Mouse (Mus musculus) thymus, adult 18-20 months (tissue): Measurements from ENCODE around the gene Hsd17b12.
A peak's percentile ranks its signal among the peaks of the same experiment; 100 is the strongest.

Source experiments
- DNase-seq, 2 experiments: peaks; one replicate each; pipeline ENCODE4 v3.0.0; 2022; ENCODE audit warnings: mixed read lengths in 2 of 2

Hsd17b12 gene

DNA sequence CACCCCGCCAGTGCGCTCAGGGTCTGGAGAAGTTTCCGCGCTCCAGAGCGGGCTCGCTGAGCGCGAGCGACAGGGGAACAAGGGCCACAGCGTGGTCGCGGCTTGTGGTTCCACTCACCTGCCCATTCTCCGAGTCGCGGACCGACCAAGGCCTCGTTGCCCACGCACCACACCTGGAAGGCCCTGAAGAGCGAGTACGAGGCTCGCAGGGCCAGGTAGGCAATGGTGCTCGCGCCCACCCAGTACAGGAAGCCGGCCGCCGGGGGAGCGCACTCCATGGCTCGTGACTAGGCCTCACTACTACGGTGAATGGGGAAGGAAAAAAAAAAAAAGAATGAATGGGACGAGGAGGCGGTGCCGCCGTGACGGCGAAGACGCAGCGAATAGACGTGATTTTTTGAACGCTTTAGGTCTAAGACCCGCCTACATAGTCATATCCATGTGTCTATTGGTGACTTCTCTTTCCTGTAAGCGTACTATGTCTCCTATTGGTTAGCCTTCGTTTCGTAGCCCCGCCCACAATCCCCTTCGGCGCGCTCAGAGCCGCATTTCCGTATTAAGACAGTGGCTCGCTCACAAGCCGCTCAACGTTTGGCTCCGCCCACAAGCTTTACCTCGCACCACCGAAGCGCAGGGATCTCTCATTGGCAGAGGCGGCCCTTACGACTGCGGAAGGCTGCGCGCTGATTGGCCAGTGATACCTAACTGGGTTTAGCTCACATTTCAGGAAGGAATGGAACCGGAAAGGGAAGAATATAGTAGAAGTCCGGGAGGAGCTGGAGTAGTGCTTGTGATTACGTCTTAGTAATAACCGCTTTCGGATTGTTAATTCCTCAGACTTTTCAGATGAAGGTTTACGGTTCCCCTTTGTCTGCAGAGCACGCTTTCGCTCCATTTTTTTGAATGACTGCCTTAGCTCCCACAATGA, at the start of gene Hsd17b12:
TSS of gene Hsd17b12 (minus strand) at position 373 of the 928 bp plus-strand sequence.
- DNase-seq: peak; percentile 99 to 100

DNA sequence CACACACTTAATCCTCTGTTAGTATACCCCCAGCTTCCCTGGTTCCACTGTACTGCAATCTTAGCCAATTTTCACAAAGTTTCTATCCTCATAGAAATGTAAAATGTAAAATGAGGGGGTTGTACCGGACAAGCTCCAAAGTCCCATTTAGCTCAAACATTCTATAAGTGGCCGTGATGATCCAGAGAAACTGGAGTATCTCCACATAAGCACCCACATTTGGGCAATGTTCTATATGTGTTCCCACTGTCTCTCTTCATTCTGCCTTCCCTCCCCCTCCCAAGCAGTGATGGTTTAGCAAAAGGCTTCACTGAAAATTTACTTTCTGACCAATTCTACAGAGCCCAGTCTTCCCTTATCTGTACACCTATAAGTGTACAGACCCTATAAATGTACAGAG, 27.1 kb upstream of the Hsd17b12 start:
- no peak for DNase-seq

DNA sequence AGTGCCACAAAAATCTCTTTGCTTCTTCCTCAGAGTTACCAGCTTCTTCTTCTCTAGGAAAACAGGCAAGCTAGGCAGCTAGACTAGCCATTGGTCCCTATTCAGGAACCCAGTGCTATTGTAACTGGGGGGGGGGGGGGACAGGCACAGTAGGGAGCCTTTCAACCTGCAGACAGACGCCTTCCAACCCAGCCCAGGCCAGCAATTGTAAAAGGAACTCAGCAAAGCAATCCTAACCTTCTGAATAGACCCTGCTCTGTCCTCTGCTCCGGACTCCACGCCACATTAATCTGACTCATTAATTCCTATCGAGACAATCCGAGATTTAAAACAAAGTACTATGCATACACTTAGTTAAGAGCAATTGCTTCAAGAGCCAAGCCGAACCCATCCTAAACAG, 26.4 kb upstream of the Hsd17b12 start:
- no peak for DNase-seq

DNA sequence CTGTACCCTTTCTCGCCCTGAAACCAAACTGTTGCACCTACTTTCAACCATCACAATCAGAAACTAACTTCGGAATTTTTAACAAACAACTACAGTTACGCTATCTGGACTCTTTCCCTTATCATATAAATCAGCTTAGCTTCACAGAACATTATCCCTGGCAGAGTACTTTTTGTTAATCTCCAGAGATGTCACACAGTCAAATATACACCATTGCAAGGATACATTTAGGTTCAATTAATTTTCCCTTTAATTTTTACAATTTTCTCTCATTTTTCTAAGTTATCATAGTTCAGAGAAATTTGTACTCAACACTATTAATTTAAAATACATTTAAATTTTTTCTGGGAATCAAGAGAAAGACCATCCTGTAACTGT, 21.3 kb upstream of the Hsd17b12 start:
- DNase-seq: no peak

DNA sequence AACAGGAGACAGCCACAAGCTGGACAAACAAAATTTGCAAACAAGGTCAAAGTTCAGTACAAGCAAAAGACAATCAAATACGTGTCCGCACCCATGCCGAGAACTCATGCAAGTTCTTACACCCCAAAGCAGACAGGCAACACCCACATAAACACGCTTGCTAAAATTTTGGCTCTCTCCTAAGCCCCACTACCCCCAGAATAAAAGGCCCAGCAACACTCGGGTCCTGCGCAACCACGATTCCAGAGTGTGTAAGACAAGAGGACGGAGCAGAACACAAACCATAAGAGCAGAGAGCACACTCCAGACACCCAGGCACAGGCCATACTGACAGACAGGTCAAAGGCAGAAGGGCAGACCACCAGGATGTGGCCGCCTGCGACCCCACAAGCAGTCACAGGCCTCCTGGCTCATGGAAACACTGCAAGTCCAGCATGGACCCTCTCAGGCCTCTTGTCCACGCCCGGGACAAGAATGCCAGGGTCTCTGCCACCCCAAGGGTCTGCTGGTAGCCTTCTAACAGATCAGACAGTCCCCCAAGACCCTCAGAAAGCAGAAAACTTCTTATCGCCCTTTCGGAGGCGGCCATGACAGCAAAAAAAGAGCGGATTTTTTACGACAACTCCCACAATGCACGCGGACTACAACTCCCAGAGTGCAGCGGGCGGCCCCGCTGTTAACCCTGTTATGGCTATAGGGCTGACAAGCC, 20.7 kb upstream of the Hsd17b12 start:
- peak; percentile 63 to 77 for DNase-seq

DNA sequence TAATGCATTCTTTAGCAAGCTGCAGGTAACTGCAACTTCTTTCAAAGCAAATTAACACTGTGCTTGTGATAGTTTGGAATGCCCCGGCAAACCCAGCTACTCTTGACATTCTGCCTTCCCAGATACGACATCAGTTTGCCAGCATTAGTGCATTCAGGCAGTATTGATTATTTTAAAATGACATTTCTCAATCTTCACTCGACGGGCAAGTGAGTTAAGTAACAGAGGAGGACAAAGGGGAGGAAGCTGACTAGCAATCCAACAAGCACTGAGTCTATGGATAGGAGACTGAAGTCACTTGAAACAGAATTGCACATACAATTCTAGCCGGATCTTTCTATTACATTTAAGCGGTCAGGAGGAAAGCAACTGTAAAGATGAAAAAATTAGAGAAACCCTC, 19.5 kb upstream of the Hsd17b12 start:
- DNase-seq: no peak

DNA sequence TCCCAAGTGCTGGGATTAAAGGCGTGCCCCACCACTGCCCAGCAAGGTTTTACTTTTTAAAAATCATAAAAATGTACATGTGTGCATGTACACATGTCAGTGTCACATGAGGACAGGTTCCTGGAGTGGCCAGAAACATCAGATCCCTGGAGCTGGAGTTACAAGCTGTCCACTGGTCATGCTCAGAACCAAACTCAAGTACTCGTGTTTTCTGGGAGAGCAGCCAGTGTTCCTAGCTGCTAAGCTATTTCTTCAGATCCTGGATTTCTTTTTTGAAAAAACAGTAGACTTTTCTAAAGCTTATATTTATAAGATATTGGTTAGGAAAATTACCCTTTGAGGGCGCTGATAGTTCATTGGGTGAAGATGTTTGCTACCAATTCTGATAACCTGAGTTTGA, 18.6 kb upstream of the Hsd17b12 start:
- DNase-seq: no peak

DNA sequence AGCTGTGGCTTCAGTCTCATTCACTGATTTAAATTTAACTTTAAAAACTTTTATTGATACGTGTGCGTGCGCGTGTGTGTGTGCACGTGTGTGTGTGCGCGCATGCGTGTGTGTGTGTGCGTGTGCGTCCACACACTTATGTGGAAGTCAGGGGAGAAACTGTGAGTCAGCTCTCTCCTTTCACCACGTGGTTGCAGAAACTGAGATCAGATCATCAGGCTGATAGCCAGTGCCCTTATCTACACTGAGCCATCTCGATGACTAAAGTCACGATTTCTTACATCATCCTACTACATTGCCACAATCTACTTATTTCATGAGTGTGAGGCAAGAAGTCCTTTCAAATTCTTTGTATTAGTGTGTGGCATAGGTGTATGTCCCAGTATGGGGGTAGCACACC, 15.8 kb upstream of the Hsd17b12 start:
- no peak for DNase-seq

DNA sequence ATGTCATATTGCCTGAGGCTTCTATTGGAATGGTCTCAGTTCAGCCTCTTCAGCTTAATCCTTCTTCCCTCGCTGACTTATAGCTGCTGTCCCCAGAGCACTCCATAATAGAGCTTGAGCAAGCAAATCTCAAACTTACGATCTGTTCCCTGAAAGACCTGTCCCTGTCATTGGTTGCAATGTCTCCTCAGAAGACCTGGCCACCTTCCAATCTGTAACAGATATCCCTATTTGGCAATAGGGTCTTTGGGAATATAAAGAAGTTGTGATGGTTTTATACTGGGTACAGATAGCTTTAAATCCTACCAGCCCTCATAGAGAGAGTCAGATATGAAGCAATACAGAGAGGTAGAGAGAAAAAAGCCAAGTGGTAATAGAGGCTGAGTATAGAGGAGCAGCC, 5.4 kb upstream of the Hsd17b12 start:
- no peak for DNase-seq

DNA sequence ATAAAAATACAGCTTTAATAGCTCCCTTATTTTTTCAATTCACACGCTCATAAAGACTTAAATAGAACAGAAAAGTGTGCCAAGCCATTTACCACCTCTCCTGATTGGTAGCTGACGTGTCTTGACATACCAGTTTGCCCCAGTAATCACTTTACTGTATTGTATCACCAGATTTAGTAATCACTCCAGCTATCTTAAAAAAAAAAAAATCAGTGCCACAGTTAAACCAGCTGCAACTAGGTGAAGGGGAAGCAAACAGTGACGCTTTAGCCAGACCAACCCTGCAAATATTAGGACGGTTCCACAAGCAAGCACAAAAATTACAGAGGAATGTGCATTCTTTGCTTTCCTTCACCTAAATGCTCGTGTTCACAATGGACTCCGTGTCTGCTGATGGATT, 4.4 kb upstream of the Hsd17b12 start:
- no peak for DNase-seq

DNA sequence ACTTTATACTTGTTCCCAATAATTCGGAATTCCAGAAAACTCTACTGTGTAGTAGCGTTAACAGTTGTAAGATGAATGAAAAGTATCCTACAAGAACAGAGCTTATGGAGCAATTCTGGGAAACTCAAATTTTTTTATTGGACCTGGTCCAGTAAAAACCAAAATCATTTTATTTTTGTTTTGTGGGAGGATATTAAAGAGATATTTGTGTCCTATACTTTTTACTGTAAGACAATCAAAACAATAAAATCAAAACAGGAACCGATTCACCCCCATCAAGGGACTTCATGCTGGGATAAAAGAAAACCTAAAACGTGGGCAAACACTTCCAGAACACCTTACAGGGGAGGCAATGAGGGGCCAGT, 738 bp upstream of the Hsd17b12 start:
- no peak for DNase-seq

DNA sequence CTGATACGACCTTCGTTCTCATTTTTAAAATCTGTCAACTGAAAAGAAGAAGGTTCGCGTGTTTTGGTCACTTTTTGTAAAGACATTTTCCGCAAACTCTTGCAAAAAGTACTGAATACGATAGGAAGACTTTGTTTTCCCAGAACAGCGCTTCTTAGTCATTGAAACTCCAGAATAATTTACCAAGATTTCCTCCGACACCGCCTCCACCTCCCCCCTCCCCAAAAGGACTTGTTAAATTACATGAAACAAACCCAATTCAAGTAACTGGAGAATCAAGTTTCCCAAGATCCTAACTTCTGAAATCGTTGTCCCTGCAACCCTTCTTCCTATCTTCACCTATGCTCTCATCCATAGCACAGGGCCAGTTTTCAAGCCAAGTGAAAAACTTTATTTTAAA, 713 bp downstream of the Hsd17b12 start:
- DNase-seq: no peak

DNA sequence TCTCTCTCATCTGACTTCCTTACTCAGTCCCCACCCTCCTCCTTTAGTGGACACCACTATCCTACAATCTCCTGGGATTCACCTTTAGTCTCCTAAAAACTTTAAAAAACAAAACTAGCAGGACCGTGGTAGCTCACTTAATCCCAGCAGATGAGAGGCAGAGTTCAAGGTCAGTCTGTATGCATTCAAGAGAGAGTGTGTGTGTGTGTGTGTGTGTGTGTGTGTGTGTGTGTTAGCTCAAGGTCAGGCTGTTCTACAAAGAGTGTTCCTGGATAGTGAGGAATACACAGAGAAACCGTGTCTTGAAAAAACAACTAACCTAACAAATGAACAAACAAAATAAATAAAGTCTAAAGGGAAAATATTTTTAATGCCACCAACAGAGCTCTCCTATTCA, 12.6 kb downstream of the Hsd17b12 start:
- no peak for DNase-seq

DNA sequence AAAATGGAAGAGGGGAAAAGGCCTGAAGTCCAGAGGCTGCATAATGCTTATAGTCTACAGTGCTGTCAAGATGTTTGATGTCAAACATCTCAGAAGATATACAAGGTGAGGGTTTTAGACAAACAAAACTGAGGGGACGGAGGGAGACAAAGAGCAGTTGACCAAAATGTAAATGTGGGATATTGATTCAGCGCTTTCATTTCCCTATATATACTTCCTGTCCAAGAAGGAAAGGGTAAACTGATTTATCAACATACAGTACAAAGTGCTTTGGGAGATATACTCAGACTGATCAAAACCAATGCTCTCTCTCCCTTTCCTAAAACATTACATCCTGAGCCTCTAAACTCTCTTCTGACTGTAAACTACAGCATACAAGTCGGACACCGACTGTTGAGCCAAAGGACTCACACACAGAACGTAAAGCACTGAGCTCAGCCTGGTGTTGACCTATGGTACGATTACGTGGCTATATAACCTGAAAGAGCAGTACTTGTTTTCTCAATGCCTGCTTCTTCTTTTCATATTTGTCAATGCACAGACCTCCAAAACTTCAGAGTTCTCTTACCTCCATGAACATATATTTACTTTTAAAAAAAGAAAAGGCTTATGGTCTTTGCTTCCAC, 13.1 kb downstream of the Hsd17b12 start:
- no peak for DNase-seq

DNA sequence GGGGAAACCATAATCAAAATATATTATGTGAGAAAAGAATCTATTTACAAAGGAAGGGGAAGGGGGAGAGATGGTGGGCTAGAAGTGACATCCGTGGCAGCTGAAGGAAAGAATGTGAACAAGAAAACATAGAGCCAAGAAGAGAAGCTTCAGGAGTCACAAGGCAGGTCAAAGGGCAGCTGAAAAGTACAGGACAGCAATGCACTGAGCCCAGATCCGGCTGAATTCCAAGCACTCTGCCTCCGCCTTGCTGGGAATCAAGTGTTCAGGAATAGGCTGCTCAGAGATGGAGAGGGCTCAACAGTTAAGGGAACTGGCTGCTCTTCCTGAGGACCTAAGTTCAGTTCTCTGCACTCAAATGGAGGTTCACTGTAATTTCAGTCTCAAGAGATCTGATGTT, 16.5 kb downstream of the Hsd17b12 start:
- DNase-seq: no peak

DNA sequence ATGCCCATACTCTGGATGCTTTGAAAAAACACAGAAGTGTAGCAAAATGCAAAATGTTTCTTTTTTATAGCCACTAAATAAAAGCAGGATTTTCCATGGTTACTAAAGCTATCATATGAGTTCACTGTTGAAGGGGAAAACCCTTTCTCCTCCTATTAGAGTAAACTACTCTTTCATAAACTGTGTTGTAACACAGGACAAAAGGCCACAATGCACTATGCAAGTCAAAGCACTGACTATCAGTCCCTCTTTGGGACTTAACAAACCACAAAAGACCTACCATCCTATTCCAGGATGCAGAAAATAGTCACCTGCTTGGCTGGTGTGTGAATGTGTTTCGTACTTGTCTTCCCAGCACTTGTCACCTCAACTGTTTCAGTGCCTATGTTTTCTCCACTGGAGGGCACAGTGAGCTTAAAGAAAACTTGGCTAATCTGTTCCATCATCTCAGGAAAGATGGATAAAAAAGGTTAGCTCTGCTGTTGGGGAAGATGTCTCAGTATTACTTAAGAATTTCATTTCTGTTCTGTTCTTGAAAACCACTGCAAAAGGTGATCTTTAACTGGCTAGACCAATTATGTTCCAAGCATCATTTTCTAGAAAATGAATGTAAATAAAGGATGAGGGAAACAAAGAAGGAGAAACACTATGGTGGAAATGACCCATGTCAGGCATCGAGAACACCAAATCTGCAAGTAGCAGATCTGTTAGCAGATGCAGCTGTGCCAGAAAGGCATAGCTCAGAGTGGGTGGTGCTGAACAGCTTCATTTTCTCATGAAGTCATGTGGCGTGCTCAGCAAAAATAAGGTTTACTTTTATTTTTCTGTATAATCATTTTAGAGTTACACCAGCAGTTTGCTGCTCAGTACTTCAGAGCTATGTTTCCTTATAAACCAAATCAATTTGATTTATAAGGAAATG, 19.0 kb downstream of the Hsd17b12 start:
- no peak for DNase-seq

DNA sequence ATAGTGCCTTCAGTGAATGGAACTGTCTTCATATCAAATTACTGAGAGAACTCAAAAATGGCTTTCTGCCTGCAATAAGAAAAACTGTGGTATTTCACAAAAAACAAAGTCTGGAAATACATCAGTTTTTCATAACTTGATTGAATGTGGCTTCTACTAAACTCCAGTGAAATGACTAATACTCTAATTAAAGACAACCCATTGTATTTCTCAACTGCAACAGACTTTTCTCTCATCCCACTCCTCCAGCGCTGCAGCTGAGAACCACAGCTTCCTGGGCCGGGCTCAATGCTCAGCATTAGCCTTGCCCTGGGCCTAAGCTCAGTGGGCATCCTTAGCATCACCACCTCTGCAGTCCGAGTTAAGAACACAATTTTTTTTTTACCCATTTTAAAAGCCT, 20.9 kb downstream of the Hsd17b12 start:
- DNase-seq: no peak

DNA sequence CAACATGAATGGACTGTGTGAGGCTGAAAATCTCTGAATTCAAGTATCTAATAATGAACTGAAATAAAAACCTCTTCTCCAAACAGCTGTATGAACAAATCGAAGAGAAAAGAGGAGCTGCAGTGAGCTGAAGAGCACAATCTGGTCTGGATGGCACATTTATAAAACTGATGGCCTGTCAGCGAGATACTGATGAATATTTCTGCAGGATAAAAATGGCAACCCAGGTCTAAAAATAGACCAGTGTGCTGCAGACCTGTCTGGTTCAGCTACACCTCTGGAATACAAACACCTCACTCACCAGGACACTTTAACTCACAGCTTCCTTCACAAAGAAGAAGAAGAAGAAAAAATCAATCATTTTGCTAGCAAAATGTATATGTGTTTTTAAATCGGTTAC, 29.3 kb downstream of the Hsd17b12 start:
- DNase-seq: no peak

DNA sequence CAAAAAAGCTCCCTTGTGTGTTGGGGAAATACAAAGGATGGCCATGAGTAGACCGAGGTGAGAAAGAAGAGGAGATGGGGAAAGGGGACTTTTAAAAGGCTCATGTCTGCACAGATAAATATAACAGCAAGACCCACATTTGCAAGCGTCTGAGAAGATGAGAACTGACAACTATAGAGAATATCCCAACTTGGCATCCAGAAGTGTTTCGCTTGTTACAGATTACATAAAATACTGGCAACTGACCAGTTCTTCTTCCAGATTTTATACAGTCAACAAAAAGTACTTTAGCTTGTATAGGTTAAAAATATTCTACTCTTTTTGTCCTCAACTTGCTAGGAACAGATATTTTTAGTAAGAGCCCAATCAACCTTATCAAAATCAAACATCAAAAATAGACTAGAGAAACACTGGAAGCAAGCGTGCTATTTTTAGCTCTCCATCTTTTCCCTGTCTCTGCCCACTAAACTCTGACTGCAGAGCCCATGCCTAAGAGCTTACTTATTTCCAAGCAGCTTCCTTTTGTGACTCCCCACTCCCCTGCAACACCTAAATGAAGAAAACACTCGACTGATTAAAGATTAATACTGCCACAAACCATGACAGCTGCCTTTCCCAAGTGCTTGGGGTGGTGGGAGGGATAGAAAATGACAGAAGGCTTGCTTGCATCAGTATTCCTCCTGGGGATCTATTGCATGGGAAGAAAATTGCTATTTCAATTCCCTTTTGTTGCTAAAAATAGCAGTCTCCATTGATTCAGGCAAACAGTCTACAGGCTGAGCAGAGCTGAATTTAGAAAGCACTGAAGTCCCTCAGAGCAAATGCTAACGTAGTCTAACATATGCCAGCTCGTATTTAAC, 35.4 kb downstream of the Hsd17b12 start:
- no peak for DNase-seq

DNA sequence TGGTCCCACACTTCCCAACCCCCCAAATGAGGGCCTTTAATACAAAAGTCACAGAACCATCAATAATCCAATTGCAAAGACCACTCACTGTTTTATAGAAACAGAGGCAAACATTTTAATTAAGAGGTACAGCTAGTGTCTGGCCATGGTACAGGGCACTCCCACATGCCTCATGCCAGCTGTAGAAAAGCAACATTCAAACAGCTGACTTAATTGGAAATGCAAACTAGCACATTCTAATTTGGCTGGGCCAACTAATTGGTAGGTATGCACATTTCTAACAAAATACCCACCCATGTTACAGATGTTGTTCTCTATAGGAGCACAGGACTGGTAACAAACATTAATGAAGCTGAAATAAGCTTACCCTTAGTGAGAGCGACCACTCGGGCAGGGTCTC, 54.0 kb downstream of the Hsd17b12 start:
- DNase-seq: no peak

DNA sequence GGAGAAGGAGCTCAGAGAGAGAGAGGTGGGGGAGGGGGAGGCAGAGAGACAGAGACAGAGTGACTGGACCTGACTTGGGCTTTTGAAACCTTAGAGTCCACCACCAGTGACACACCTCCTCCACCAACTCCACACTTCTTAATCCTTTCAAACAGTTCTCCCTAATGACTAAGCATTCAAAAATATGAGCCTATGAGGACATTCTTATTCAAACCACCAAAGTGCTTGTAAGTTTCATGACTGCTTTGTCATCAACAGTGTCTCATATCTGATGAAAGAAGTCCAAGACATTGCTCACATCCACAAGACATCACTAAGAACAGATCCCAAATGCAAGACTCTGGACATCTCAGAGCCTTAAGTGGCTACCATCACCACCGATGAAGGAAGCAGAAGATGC, 67.9 kb downstream of the Hsd17b12 start:
- no peak for DNase-seq

DNA sequence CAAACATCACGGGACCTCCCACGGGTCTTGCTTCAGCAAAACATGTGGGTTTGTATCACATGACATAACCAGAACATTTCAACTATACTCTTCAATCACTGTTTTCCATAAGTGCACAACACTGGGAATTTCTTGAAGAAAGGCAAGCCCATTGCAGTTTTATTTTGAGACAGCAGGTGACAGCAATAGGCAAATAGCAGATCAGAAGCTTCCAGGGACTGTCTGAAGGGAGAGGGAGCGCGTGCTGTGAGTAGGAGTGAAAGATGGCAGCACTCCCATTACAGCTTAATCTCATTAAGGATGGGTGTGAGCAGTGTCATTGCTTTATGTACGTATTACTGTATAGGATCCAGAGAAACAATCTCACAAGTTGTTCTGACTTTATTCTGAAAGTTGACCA, 88.3 kb downstream of the Hsd17b12 start:
- no peak for DNase-seq
